Mouse (Mus musculus) heart, postnatal 25 days (tissue): Measurements from ENCODE around the gene Gm10322. TPM values are rescaled to one million over a fixed set of nuclear protein-coding genes. Genes with fewer than 3 reads are reported as not detected.

Source experiments
- DNase-seq: peaks from one replicate; pipeline ENCODE4 v3.0.0; 2022; ENCODE audit warnings: low spot score
- intact Hi-C: fragments of 180-260 bp; cut with DNase I; formaldehyde crosslinking; loops from one replicate; pipeline ENCODE4 v1.15.1; 2025
- total RNA-seq, 2 experiments: library from RNA; stranded (reverse); gene quantifications; 2 replicates each; pipeline ENCODE4 v1.2.3; 2021

Gene Gm10322
- total RNA-seq: not detected

GRCm38 (mm10) chr10:59615981-59616520, at the start of gene Gm10322:
Gm10322 (plus strand) TSS chr10:59616063.
- intact Hi-C loops: loop anchor here (2.0 to 5.0 kb wide), 3 partner anchors 37 to 114 kb away; no protein-coding TSS in a partner anchor
- DNase-seq: peak; percentile 57

GRCm38 (mm10) chr10:59566968-59567367, 48.9 kb upstream of the Gm10322 start:
- DNase-seq: no peak
- intact Hi-C loops: no loop called here

GRCm38 (mm10) chr10:59568665-59569480, 47.0 kb upstream of the Gm10322 start:
- no peak for DNase-seq
- intact Hi-C loops: no loop called here

GRCm38 (mm10) chr10:59569481-59569869, 46.4 kb upstream of the Gm10322 start:
- intact Hi-C loops: no loop called here
- no peak for DNase-seq

- DNase-seq: no peak
- intact Hi-C loops: no loop called here
These were observed 45.5 kb upstream of the Gm10322 start for GRCm38 (mm10) chr10:59570360-59570759.

GRCm38 (mm10) chr10:59570780-59571179, 45.1 kb upstream of the Gm10322 start:
- intact Hi-C loops: no loop called here
- DNase-seq: no peak

GRCm38 (mm10) chr10:59571273-59571672, 44.6 kb upstream of the Gm10322 start:
- no peak for DNase-seq
- intact Hi-C loops: no loop called here

GRCm38 (mm10) chr10:59571964-59572363, 43.9 kb upstream of the Gm10322 start:
- intact Hi-C loops: no loop called here
- DNase-seq: no peak

GRCm38 (mm10) chr10:59576305-59576704, 39.6 kb upstream of the Gm10322 start:
- DNase-seq: no peak
- intact Hi-C loops: no loop called here

GRCm38 (mm10) chr10:59577871-59578801, 37.7 kb upstream of the Gm10322 start:
- intact Hi-C loops: loop anchor here (2.0 kb wide), 1 partner anchor 39 kb away; the partner anchor contains the start of genes Gm10322 and Mcu
- DNase-seq: peak; percentile 46

GRCm38 (mm10) chr10:59579645-59580044, 36.2 kb upstream of the Gm10322 start:
- no peak for DNase-seq
- intact Hi-C loops: loop anchor here (2.0 kb wide), 1 partner anchor 37 kb away; the partner anchor contains the start of genes Gm10322 and Mcu

GRCm38 (mm10) chr10:59580593-59581149, 35.2 kb upstream of the Gm10322 start:
- no peak for DNase-seq
- intact Hi-C loops: no loop called here

- no peak for DNase-seq
- intact Hi-C loops: no loop called here
These were observed 33.9 kb upstream of the Gm10322 start for GRCm38 (mm10) chr10:59581826-59582543.

GRCm38 (mm10) chr10:59585621-59586020, 30.2 kb upstream of the Gm10322 start:
- no peak for DNase-seq
- intact Hi-C loops: no loop called here

GRCm38 (mm10) chr10:59586821-59587220, 29.0 kb upstream of the Gm10322 start:
- intact Hi-C loops: no loop called here

GRCm38 (mm10) chr10:59588135-59588534, 27.7 kb upstream of the Gm10322 start:
- DNase-seq: no peak
- intact Hi-C loops: no loop called here

More at GRCm38 (mm10) chr10:59586821-59587220, 29.0 kb upstream of the Gm10322 start:
- no peak for DNase-seq

GRCm38 (mm10) chr10:59589420-59589819, 26.4 kb upstream of the Gm10322 start:
- DNase-seq: no peak
- intact Hi-C loops: no loop called here

- DNase-seq: no peak
- intact Hi-C loops: no loop called here
These were observed 26.0 kb upstream of the Gm10322 start for GRCm38 (mm10) chr10:59589856-59590255.

GRCm38 (mm10) chr10:59590606-59591005, 25.3 kb upstream of the Gm10322 start:
- intact Hi-C loops: no loop called here

More at GRCm38 (mm10) chr10:59590606-59591005, 25.3 kb upstream of the Gm10322 start:
- no peak for DNase-seq
